Mouse (Mus musculus): ENCODE data around the gene Gars.

DNA sequence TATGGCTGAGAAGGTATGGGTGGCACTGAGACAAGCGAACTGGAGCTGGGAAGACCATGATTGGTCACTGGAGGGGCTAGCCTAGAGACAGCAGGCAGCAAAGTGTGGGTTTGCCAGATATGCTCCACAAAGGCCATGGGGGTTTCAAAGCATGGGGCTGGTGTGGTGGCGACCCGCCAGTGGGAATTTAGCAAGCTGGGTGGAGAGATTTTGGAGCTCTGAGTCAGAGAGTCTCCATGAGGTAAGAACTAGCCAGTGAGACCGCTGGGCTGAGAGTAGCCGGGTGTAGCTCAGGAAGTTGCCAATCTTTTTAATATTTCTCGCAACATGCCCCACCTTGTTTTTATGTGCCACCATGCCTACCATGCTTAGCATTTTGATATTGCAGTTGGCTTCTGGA, 49.7 kb upstream of the Gars start:
- no peak for TF ChIP-seq MYOD1 (IDR thresholded peaks at IDR 0.05; ENCODE audit: control insufficient read depth in 1 of 3, insufficient read length in 2 of 3, low read depth in 2 of 3)
- TF ChIP-seq USF1 (IDR thresholded peaks at IDR 0.05; ENCODE audit: low read depth), result no peak
- TF ChIP-seq POLR2A (IDR thresholded peaks at IDR 0.05; ENCODE audit: insufficient read length, low read depth), result no peak
- no peak for TF ChIP-seq POLR2AphosphoS2 (IDR thresholded peaks at IDR 0.05; ENCODE audit: insufficient read length, low read depth)
- TF ChIP-seq E2F4 (IDR thresholded peaks at IDR 0.05; ENCODE audit: insufficient read depth), result no peak
- no peak for TF ChIP-seq MYOG (IDR thresholded peaks at IDR 0.05; ENCODE audit: control insufficient read depth in 1 of 3, insufficient read depth in 1 of 3, insufficient read length in 2 of 3, low read depth in 2 of 3)
- no peak for TF ChIP-seq MAX (IDR thresholded peaks at IDR 0.05; ENCODE audit: low read depth)
- no peak for TF ChIP-seq TCF12 (IDR thresholded peaks at IDR 0.05; ENCODE audit: insufficient read depth, poor library complexity, severe bottlenecking)
